Mouse (Mus musculus): ENCODE results near the gene Agbl4. TPM values are rescaled to one million over a fixed set of nuclear protein-coding genes. Genes with fewer than 3 reads are reported as not detected.

Gene Agbl4
- polyA plus RNA-seq, 1 experiment from 2014 or later: 3.4 TPM

DNA sequence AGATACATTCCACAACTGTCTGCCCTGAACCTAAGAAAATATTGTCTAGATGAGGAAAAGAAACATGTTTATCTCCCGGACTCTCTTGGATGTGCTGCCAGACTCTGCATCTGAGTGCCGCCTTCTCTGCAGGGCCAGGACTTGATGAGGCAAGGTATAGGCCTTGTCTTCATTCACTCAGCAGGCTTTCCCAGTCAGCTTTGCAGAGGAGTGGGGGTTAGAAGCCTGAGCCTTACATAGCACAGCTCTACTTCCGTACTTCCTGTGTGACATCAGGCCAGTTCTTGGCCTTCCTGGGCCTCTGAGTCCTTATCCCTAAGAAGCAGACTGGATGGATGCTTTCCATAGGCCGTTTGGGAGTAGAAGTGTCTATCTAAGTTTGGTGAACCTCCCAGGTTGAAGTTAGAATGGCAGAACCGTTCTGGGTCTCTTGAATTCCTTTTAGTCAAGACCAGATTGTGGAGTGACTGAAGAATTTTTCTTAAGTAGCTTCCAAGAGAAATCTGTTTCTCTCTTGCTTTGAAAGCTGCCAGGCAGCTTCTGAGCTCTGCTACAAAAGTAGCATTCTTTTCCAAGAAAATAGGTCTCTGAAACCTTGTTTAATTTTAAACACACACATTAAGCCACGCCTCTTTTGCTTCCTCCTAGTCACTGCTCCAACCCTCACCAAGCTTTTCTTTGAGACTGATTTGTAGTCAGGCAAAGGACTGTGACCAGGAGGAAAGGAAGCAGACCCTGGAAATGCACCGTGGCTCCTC lies 1052.2 kb downstream of the Agbl4 start:
- 77% methylated on average over 7 of the region's 7 CpGs for WGBS

DNA sequence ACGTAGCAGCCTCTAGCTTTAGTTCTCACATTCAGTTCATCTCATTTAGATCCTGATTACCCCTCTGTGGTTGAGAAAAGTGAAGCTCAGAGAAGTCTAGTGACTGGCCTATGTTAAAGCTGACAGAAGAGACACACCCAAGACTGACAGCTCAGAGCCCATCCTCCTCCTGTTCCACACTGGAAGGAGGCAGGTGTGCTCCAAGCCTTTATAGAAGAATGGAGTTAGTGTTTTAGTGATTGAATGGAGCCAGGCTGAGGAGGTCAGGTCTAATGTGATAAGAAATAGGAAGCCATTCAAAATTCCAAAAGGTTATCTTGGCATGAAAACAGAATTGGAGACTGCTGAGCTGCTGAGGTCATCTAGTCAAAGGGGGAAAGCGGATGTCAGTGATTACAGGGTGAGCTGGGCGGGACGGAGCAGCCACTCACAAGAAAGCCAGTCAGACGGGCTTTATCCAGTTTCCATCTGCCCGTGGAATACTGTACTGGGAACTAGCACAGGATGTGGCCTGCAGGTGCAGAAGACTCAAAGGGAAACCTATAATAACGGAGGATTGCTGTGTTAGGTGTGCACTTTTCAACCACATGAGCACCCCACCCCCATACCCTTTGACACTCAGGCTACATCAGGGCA lies 1053.9 kb downstream of the Agbl4 start:
- H3K9ac ChIP-seq (replicated peaks; ENCODE audit: low read depth, low read length): no peak overlapping the region
- peaks cover 16% of the 10 kb centered on the region; the same call in 1 of the 2 replicates for H3K36me3 ChIP-seq (ENCODE audit: control insufficient read depth, insufficient read depth, low read length)
- no peaks in the 10 kb centered on the region for H3K4me1 ChIP-seq (ENCODE audit: control insufficient read depth, insufficient read depth, low read length)
- H3K27ac ChIP-seq (ENCODE audit: low read depth, low read length): no peak overlapping the region
- WGBS: 82% methylated on average over 7 of the region's 7 CpGs
- H3K4me3 ChIP-seq (ENCODE audit: low read depth, low read length): no peak overlapping the region
- no peaks in the 10 kb centered on the region for H3K27me3 ChIP-seq (ENCODE audit: control insufficient read depth, insufficient read depth, low read length)
- ATAC-seq (ENCODE audit: low read depth): no peak
- no peak overlapping the region for H3K4me2 ChIP-seq (ENCODE audit: low read depth, low read length)
- no peaks in the 10 kb centered on the region for H3K9me3 ChIP-seq (ENCODE audit: control insufficient read depth, low read length)

More for the DNA sequence above, 1052.2 kb downstream of the Agbl4 start:
- ATAC-seq (ENCODE audit: low read depth): no peak
- Histone ChIP-seq H3K36me3 (ENCODE audit: control insufficient read depth, insufficient read depth, low read length) (0 out of 2 replicates have a peak, but pooled peaks cover 10% of the 10 kb centered on the region), H3K4me3 (ENCODE audit: low read depth, low read length) (no peak overlapping the region), H3K4me1 (ENCODE audit: control insufficient read depth, insufficient read depth, low read length) (no peaks in the 10 kb centered on the region), H3K9me3 (ENCODE audit: control insufficient read depth, low read length) (no peaks in the 10 kb centered on the region), H3K9ac (replicated peaks; ENCODE audit: low read depth, low read length) (no peak overlapping the region), H3K4me2 (ENCODE audit: low read depth, low read length) (no peak overlapping the region), H3K27ac (ENCODE audit: low read depth, low read length) (no peak overlapping the region), H3K27me3 (ENCODE audit: control insufficient read depth, insufficient read depth, low read length) (no peaks in the 10 kb centered on the region)

DNA sequence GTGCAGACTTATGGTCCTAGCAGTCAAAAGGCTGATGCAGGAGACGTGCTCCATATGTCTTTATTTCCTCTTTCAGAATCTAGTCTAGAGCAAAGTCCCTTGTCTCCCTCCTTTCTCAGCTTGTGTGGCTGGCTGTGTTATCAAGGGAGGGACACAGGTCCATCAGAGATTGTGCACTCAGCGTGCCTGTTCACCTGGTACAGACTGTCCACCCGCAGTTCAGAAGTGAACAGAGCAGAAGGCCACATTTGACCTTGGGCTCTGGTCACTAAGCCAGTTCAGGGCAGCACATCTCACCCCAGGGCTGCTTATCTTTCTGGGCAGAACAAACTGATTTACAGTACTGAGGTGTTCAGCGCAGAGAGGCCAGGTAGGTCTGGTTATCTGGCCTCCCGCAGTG lies 1054.7 kb downstream of the Agbl4 start:
- no peak for ATAC-seq (ENCODE audit: low read depth)
- no peaks in the 10 kb centered on the region for H3K9me3 ChIP-seq (ENCODE audit: control insufficient read depth, low read length)
- WGBS: 90% methylated on average over 5 of the region's 5 CpGs
- H3K4me1 ChIP-seq (ENCODE audit: control insufficient read depth, insufficient read depth, low read length): peaks cover 4% of the 10 kb centered on the region; the same call in 1 of the 2 replicates
- peaks cover 13% of the 10 kb centered on the region; the same call in 1 of the 2 replicates for H3K36me3 ChIP-seq (ENCODE audit: control insufficient read depth, insufficient read depth, low read length)
- no peaks in the 10 kb centered on the region for H3K27me3 ChIP-seq (ENCODE audit: control insufficient read depth, insufficient read depth, low read length)
- no peak overlapping the region for H3K27ac ChIP-seq (ENCODE audit: low read depth, low read length)
- no peak overlapping the region for H3K9ac ChIP-seq (replicated peaks; ENCODE audit: low read depth, low read length)
- no peak overlapping the region for H3K4me3 ChIP-seq (ENCODE audit: low read depth, low read length)
- H3K4me2 ChIP-seq (ENCODE audit: low read depth, low read length): no peak overlapping the region

DNA sequence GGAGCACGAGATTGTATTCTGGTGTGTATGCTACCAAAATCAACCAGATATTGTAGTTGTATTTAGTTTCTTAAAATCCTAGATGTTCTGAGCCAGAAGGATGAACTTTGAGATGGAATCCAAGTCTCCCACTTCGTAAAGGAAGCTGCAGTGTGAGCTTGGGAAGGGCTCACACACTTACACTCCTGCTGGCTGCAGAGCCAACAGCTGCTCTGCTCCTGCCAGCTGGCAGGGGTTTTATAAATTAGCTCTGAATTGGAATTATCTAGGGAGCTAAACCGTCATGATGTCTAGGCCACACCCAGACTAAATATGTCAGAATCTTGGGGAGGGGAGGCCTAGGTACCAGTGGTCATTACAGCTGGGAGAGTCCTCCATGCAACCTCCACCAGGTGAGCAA lies 1055.8 kb downstream of the Agbl4 start:
- Histone ChIP-seq H3K4me1 (ENCODE audit: control insufficient read depth, insufficient read depth, low read length) (peaks cover 5% of the 10 kb centered on the region; the same call in 1 of the 2 replicates), H3K9ac (replicated peaks; ENCODE audit: low read depth, low read length) (no peak overlapping the region), H3K4me3 (ENCODE audit: low read depth, low read length) (no peak overlapping the region), H3K9me3 (ENCODE audit: control insufficient read depth, low read length) (no peaks in the 10 kb centered on the region), H3K27ac (ENCODE audit: low read depth, low read length) (no peak overlapping the region), H3K4me2 (ENCODE audit: low read depth, low read length) (no peak overlapping the region), H3K36me3 (ENCODE audit: control insufficient read depth, insufficient read depth, low read length) (peaks cover 13% of the 10 kb centered on the region; the same call in 1 of the 2 replicates), H3K27me3 (ENCODE audit: control insufficient read depth, insufficient read depth, low read length) (no peaks in the 10 kb centered on the region)
- no peak for ATAC-seq (ENCODE audit: low read depth)
- 54% methylated on average over 3 of the region's 3 CpGs for WGBS

DNA sequence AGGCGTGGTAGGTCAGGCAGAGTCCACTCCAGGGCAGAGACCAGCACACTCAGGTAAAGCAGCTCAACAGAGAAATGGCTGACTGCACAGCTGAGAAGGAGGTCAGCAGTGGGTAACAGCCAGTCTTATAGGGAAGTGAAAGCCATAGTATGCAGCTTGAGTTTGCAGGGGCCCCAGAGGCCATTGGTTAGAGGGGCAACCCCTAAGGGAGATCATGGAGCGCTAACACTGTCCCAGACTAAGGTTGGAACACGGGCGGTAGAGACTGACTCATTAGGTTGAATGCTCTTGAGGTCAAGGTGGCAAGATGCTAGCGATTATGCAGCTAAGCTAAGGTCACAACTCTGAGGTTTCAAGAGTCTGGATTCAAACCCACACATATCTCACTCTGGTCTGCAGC lies 1058.2 kb downstream of the Agbl4 start:
- no peaks in the 10 kb centered on the region for H3K9me3 ChIP-seq (ENCODE audit: control insufficient read depth, low read length)
- H3K27ac ChIP-seq (ENCODE audit: low read depth, low read length): no peak overlapping the region
- no peak for ATAC-seq (ENCODE audit: low read depth)
- H3K4me3 ChIP-seq (ENCODE audit: low read depth, low read length): no peak overlapping the region
- peaks cover 5% of the 10 kb centered on the region; the same call in 1 of the 2 replicates for H3K4me1 ChIP-seq (ENCODE audit: control insufficient read depth, insufficient read depth, low read length)
- H3K27me3 ChIP-seq (ENCODE audit: control insufficient read depth, insufficient read depth, low read length): no peaks in the 10 kb centered on the region
- whole genome bisulfite sequencing: 92% methylated on average over 5 of the region's 5 CpGs
- H3K4me2 ChIP-seq (ENCODE audit: low read depth, low read length): no peak overlapping the region
- peaks cover 15% of the 10 kb centered on the region for H3K36me3 ChIP-seq (ENCODE audit: control insufficient read depth, insufficient read depth, low read length)
- no peak overlapping the region for H3K9ac ChIP-seq (replicated peaks; ENCODE audit: low read depth, low read length)

DNA sequence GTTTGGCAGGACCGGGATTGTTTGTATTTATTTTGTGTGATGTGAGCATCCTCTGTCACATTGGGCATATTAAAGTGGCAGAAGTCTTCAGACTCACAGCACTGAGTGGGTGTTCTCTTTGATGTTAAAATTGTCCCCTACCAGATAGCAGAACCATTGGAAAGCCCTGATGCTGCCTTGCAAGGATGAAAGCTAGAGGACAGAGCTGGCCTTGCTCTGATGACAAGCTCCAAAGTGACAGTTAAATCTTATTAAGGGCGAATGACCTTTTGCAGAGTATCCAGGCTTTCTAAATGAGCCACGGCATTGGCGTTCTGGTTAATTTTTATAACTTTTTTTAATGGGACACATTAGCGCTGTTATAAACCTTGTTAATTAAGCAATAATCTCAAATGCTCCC lies 1060.1 kb downstream of the Agbl4 start:
- H3K4me1 ChIP-seq (ENCODE audit: control insufficient read depth, insufficient read depth, low read length): peaks cover 5% of the 10 kb centered on the region; the same call in 1 of the 2 replicates
- ATAC-seq (ENCODE audit: low read depth): peak; percentile 47
- H3K4me2 ChIP-seq (ENCODE audit: low read depth, low read length): no peak overlapping the region
- H3K27me3 ChIP-seq (ENCODE audit: control insufficient read depth, insufficient read depth, low read length): no peaks in the 10 kb centered on the region
- 56% methylated on average over 5 of the region's 5 CpGs for WGBS
- no peak overlapping the region for H3K9ac ChIP-seq (replicated peaks; ENCODE audit: low read depth, low read length)
- 0 out of 2 replicates have a peak overlapping the region, but pooled peaks have one; percentile 6 for H3K27ac ChIP-seq (ENCODE audit: low read depth, low read length)
- peaks cover 15% of the 10 kb centered on the region for H3K36me3 ChIP-seq (ENCODE audit: control insufficient read depth, insufficient read depth, low read length)
- H3K4me3 ChIP-seq (ENCODE audit: low read depth, low read length): no peak overlapping the region
- no peaks in the 10 kb centered on the region for H3K9me3 ChIP-seq (ENCODE audit: control insufficient read depth, low read length)

DNA sequence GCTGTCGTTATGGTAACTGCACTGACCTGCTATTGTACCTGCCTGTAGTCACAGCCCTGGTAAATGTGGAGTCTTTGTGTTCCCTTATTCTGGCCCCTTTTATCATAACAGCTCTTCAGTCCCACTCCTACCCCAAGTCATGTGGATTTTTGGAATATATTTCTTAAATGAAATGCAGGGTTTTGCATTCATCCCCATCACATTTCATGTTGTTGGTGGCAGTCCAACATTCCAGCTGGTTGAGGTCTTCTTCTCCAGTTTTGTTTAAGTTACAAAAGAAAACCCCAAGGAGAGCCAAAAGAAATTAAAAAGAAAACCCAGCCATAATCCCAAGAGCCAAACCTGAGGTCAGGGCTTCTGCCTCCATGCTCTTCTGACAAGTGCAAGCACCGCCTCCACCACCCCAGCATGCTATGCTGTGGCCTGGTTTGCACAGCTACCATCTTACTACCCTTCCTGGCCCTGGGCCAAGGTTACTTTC lies 1069.9 kb downstream of the Agbl4 start:
- Histone ChIP-seq H3K36me3 (ENCODE audit: control insufficient read depth, insufficient read depth, low read length) (no peaks in the 10 kb centered on the region), H3K4me3 (ENCODE audit: low read depth, low read length) (no peak overlapping the region), H3K4me2 (ENCODE audit: low read depth, low read length) (no peak overlapping the region), H3K9me3 (ENCODE audit: control insufficient read depth, low read length) (no peaks in the 10 kb centered on the region), H3K4me1 (ENCODE audit: control insufficient read depth, insufficient read depth, low read length) (peaks cover 1% of the 10 kb centered on the region; the same call in 1 of the 2 replicates), H3K9ac (replicated peaks; ENCODE audit: low read depth, low read length) (no peak overlapping the region), H3K27me3 (ENCODE audit: control insufficient read depth, insufficient read depth, low read length) (no peaks in the 10 kb centered on the region), H3K27ac (ENCODE audit: low read depth, low read length) (no peak overlapping the region)
- ATAC-seq (ENCODE audit: low read depth): no peak
- 92% methylated on average over 2 of the region's 2 CpGs for WGBS

DNA sequence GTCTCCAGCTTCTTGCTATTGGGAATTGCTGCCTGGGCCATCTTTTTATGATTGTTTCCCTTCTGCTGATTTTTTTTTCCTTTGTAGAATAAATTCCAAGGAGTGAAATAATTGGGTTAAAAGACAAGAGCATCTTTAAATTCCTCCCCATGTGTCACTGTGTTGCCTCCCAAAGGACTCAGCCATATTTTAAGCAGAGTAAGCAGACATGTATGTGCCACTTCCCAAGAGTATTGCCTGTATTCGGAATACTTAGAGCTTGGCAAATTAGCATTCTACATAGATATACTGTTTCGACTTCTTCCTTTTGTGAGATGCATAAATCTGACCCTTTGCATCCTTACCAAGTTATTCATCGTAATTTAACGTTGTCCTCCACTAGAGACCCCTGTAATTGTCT lies 1070.3 kb downstream of the Agbl4 start:
- Histone ChIP-seq H3K4me3 (ENCODE audit: low read depth, low read length) (no peak overlapping the region), H3K9me3 (ENCODE audit: control insufficient read depth, low read length) (no peaks in the 10 kb centered on the region), H3K27ac (ENCODE audit: low read depth, low read length) (no peak overlapping the region), H3K9ac (replicated peaks; ENCODE audit: low read depth, low read length) (no peak overlapping the region), H3K36me3 (ENCODE audit: control insufficient read depth, insufficient read depth, low read length) (no peaks in the 10 kb centered on the region), H3K27me3 (ENCODE audit: control insufficient read depth, insufficient read depth, low read length) (no peaks in the 10 kb centered on the region), H3K4me2 (ENCODE audit: low read depth, low read length) (no peak overlapping the region), H3K4me1 (ENCODE audit: control insufficient read depth, insufficient read depth, low read length) (peaks cover 5% of the 10 kb centered on the region; the same call in 1 of the 2 replicates)
- no peak for ATAC-seq (ENCODE audit: low read depth)
- WGBS: 77% methylated on average over 4 of the region's 4 CpGs

DNA sequence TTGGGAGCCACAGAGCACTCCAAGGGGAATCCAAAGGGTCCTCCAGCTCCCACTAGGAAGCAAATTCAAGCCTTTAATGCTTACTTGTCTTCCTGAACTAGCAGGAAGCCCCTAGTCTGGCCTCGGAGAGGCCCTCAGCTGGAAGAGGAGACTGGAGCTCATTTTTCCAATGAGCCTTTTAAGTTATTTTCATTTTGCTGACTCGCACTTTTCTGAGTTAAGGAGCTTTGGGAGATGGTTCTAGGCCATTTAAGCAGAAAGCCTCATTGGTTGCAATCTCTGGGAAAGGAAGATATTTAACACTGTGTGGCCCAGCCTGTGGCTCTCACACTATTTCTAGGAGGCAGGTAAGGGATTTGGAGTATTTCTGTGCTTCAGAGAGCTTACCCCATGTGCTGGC lies 1072.4 kb downstream of the Agbl4 start:
- WGBS: 71% methylated on average over 2 of the region's 2 CpGs
- H3K4me2 ChIP-seq (ENCODE audit: low read depth, low read length): no peak overlapping the region
- no peaks in the 10 kb centered on the region for H3K36me3 ChIP-seq (ENCODE audit: control insufficient read depth, insufficient read depth, low read length)
- no peak overlapping the region for H3K27ac ChIP-seq (ENCODE audit: low read depth, low read length)
- H3K9ac ChIP-seq (replicated peaks; ENCODE audit: low read depth, low read length): no peak overlapping the region
- H3K9me3 ChIP-seq (ENCODE audit: control insufficient read depth, low read length): no peaks in the 10 kb centered on the region
- H3K4me1 ChIP-seq (ENCODE audit: control insufficient read depth, insufficient read depth, low read length): peaks cover 5% of the 10 kb centered on the region; the same call in 1 of the 2 replicates
- H3K27me3 ChIP-seq (ENCODE audit: control insufficient read depth, insufficient read depth, low read length): no peaks in the 10 kb centered on the region
- no peak overlapping the region for H3K4me3 ChIP-seq (ENCODE audit: low read depth, low read length)
- ATAC-seq (ENCODE audit: low read depth): no peak
